ENCODE assay signal across 9 mouse cellular contexts in genomic region chr12:16568936-16569650, GRCm38 (mm10). TPM values are rescaled to one million over a fixed set of nuclear protein-coding genes. Genes with fewer than 3 reads are reported as not detected.
DNase-seq lines count a peak whose midpoint lies in the region; ATAC-seq and TF ChIP-seq lines count a peak whose summit lies in the region.
"Had no signal": no experiment of that assay in that cellular context is flagged by ENCODE, and none has a peak within 500 bp of the region (broad histone marks: within the 10 kb centered on the region; RNA-seq: fewer than 3 reads in every experiment).

No protein-coding gene starts in this region.

- H3K4me2 ChIP-seq in liver, postnatal 0 days (ENCODE audit: low read depth, low read length), result 0 out of 2 replicates have a peak overlapping the region, but pooled peaks have one; percentile 3
- H3K4me2 ChIP-seq in hindbrain, embryonic 15.5 days, result no peak overlapping the region
- no peak overlapping the region for H3K4me2 ChIP-seq in neural tube, embryonic 15.5 days
- H3K4me2 ChIP-seq: embryonic facial prominence, embryonic 13.5 days; liver, embryonic 13.5 days had no signal

- H3K4me1 ChIP-seq in liver, postnatal 0 days (ENCODE audit: insufficient read depth), result peaks cover 10% of the 10 kb centered on the region; the same call in 1 of the 2 replicates
- peaks cover 2% of the 10 kb centered on the region; the same call in 1 of the 2 replicates for H3K4me1 ChIP-seq in brown adipose tissue, adult 24 weeks (ENCODE audit: control insufficient read depth, insufficient read depth, insufficient read length, low read length)
- H3K4me1 ChIP-seq in hindbrain, embryonic 15.5 days (replicated peaks), result no peaks in the 10 kb centered on the region
- H3K4me1 ChIP-seq in neural tube, embryonic 15.5 days, result 0 out of 2 replicates have a peak, but pooled peaks cover 3% of the 10 kb centered on the region
- H3K4me1 ChIP-seq: embryonic facial prominence, embryonic 13.5 days; liver, embryonic 13.5 days had no signal

- H3K9ac ChIP-seq in liver, postnatal 0 days (replicated peaks), result 0 out of 2 replicates have a peak overlapping the region, but pooled peaks have one; percentile 26
- no peak overlapping the region for H3K9ac ChIP-seq in hindbrain, embryonic 15.5 days
- H3K9ac ChIP-seq in neural tube, embryonic 15.5 days (replicated peaks), result no peak overlapping the region
- H3K9ac ChIP-seq: embryonic facial prominence, embryonic 13.5 days; liver, embryonic 13.5 days had no signal

- H3K9me3 ChIP-seq in liver, postnatal 0 days (ENCODE audit: low read length), result no peaks in the 10 kb centered on the region
- H3K9me3 ChIP-seq in hindbrain, embryonic 15.5 days, result no peaks in the 10 kb centered on the region
- no peaks in the 10 kb centered on the region for H3K9me3 ChIP-seq in neural tube, embryonic 15.5 days (replicated peaks)
- H3K9me3 ChIP-seq: embryonic facial prominence, embryonic 13.5 days; liver, embryonic 13.5 days had no signal

- ATAC-seq in liver, postnatal 0 days, result no peak
- ATAC-seq in hindbrain, embryonic 15.5 days (ENCODE audit: low FRiP score, low read depth), result peak; percentile 51
- peak; percentile 36; the same call in 1 of the 2 replicates for ATAC-seq in neural tube, embryonic 15.5 days (ENCODE audit: low FRiP score)

- no peak for TF ChIP-seq CTCF in liver, postnatal 0 days (IDR thresholded peaks at IDR 0.05; ENCODE audit: low read depth)

- WGBS in liver, postnatal 0 days (ENCODE audit: insufficient replicate concordance), result 31% methylated on average over 11 of the region's 11 CpGs
- 70% methylated on average over 11 of the region's 11 CpGs for WGBS in hindbrain, embryonic 15.5 days
- WGBS in neural tube, embryonic 15.5 days, result 70% methylated on average over 11 of the region's 11 CpGs

- DNase-seq in liver, postnatal 0 days, result no peak
- no peak for DNase-seq in liver
- DNase-seq in right cerebral cortex, postnatal 14 days, result no peak
- no peak for DNase-seq in frontal cortex, postnatal 25 days (ENCODE audit: low spot score in 2 of 2)

- H3K27me3 ChIP-seq in liver, postnatal 0 days (ENCODE audit: insufficient read depth, low read length), result no peaks in the 10 kb centered on the region
- no peaks in the 10 kb centered on the region for H3K27me3 ChIP-seq in hindbrain, embryonic 15.5 days
- H3K27me3 ChIP-seq in neural tube, embryonic 15.5 days (replicated peaks), result no peaks in the 10 kb centered on the region
- H3K27me3 ChIP-seq: embryonic facial prominence, embryonic 13.5 days; liver, embryonic 13.5 days had no signal

- H3K27ac ChIP-seq in liver, postnatal 0 days (ENCODE audit: low read depth), result no peak overlapping the region
- peak overlapping the region; percentile 31 for H3K27ac ChIP-seq in brown adipose tissue, adult 24 weeks (replicated peaks; ENCODE audit: low read depth, low read length)
- peak overlapping the region; percentile 31; the same call in 1 of the 2 replicates for H3K27ac ChIP-seq in hindbrain, embryonic 15.5 days (replicated peaks)
- peak overlapping the region; percentile 58 for H3K27ac ChIP-seq in neural tube, embryonic 15.5 days (replicated peaks)
- H3K27ac ChIP-seq: embryonic facial prominence, embryonic 13.5 days; liver, embryonic 13.5 days had no signal

- no peak overlapping the region for H3K4me3 ChIP-seq in liver, postnatal 0 days (ENCODE audit: low read depth, low read length)
- no peak overlapping the region for H3K4me3 ChIP-seq in brown adipose tissue, adult 24 weeks (ENCODE audit: insufficient read depth, low read depth, low read length)
- H3K4me3 ChIP-seq in hindbrain, embryonic 15.5 days, result no peak overlapping the region
- no peak overlapping the region for H3K4me3 ChIP-seq in neural tube, embryonic 15.5 days (replicated peaks)
- H3K4me3 ChIP-seq: embryonic facial prominence, embryonic 13.5 days; liver, embryonic 13.5 days had no signal

- H3K36me3 ChIP-seq in liver, postnatal 0 days (replicated peaks; ENCODE audit: insufficient read depth, low read length), result peaks cover 73% of the 10 kb centered on the region
- H3K36me3 ChIP-seq in hindbrain, embryonic 15.5 days, result peaks cover 47% of the 10 kb centered on the region
- peaks cover 70% of the 10 kb centered on the region for H3K36me3 ChIP-seq in neural tube, embryonic 15.5 days

- no peak for TF ChIP-seq EP300 in liver, postnatal 0 days (IDR thresholded peaks at IDR 0.05; ENCODE audit: low read depth)

RNA-seq across cellular contexts. Expression of gene Lpin1, which starts 41.7 kb away (rescaled TPM):
- polyA plus RNA-seq in liver, postnatal 0 days (2015; fragmentation: Nextera tagmentation; extraction: Ambion mirVana), result 4.6 and 14.3 TPM in 2 replicates
- 258 and 314 TPM in 2 replicates for polyA plus RNA-seq in brown adipose tissue, adult 24 weeks (2012; ENCODE audit: insufficient read depth, insufficient read length, missing spikeins)
- 15.9 and 17.0 TPM in 2 replicates for polyA plus RNA-seq in hindbrain, embryonic 15.5 days (2015; fragmentation: Nextera tagmentation; extraction: Ambion mirVana)
- polyA plus RNA-seq in neural tube, embryonic 15.5 days (2015; fragmentation: Nextera tagmentation; extraction: Ambion mirVana), result 13.2 and 15.5 TPM in 2 replicates

Comparison
In these comparisons a context has a peak if more than half of its experiments do, and no peak if none do; other contexts are left out.
1. RNA of gene Lpin1, which starts 41.7 kb away (polyA plus RNA-seq): 258 to 314 TPM in brown adipose tissue, adult 24 weeks; 15.9 to 17.0 TPM in hindbrain, embryonic 15.5 days, 13.2 to 15.5 TPM in neural tube, embryonic 15.5 days and 4.6 to 14.3 TPM in liver, postnatal 0 days; every median in the first group is over 10 times any median in the second.